In genomic region chrX:36807360-36808317, GRCm38 (mm10) we compare ENCODE assay signal across 8 mouse cellular contexts. TPM values are rescaled to one million over a fixed set of nuclear protein-coding genes. Genes with fewer than 3 reads are reported as not detected.
DNase-seq lines count a peak whose midpoint lies in the region; ATAC-seq and TF ChIP-seq lines count a peak whose summit lies in the region.

No protein-coding gene starts in this region.

- peak; percentile 96 for DNase-seq in 416B (ENCODE audit: low read depth)
- peak; percentile 64 to 77 for DNase-seq in adrenal gland, postnatal 4 days (ENCODE audit: low spot score in 2 of 2)
- DNase-seq in heart, adult 18-20 months = peak; percentile 88 to 93
- DNase-seq in kidney, adult 2 months = peak; percentile 94
- DNase-seq in midbrain, embryonic 14.5 days = peak; percentile 86
- peak; percentile 80 for DNase-seq in spleen, adult 12 weeks (ENCODE audit: low spot score)

- 29% methylated on average over 45 of the region's 45 CpGs for WGBS in embryonic facial prominence, embryonic 13.5 days
- under 1% methylated on average over 44 of the region's 45 CpGs for WGBS in kidney, adult 2 months
- WGBS in limb, embryonic 12.5 days = 17% methylated on average over 45 of the region's 45 CpGs
- 15% methylated on average over 45 of the region's 45 CpGs for WGBS in midbrain, embryonic 14.5 days

- H3K9ac ChIP-seq in embryonic facial prominence, embryonic 13.5 days = peak overlapping the region; percentile 61
- H3K9ac ChIP-seq in limb, embryonic 12.5 days (replicated peaks) = no peak overlapping the region; the same call in 1 of the 2 replicates
- H3K9ac ChIP-seq in midbrain, embryonic 14.5 days (replicated peaks; ENCODE audit: low read length) = peak overlapping the region; percentile 39; the same call in 1 of the 2 replicates

- peak overlapping the region; percentile 55 for H3K4me2 ChIP-seq in embryonic facial prominence, embryonic 13.5 days
- H3K4me2 ChIP-seq in limb, embryonic 12.5 days = peak overlapping the region; percentile 52
- peak overlapping the region; percentile 53 for H3K4me2 ChIP-seq in midbrain, embryonic 14.5 days (ENCODE audit: low read length)

- peak; percentile 82 for ATAC-seq in embryonic facial prominence, embryonic 13.5 days (ENCODE audit: insufficient number of reproducible peaks, insufficient read depth, low FRiP score, low TSS enrichment, low read depth)
- ATAC-seq in limb, embryonic 12.5 days (ENCODE audit: insufficient number of reproducible peaks, insufficient read depth, low FRiP score, low TSS enrichment, low read depth) = peak; percentile 84
- ATAC-seq in midbrain, embryonic 14.5 days (ENCODE audit: low FRiP score, low TSS enrichment) = peak; percentile 88

- no peaks in the 10 kb centered on the region for H3K27me3 ChIP-seq in embryonic facial prominence, embryonic 13.5 days
- H3K27me3 ChIP-seq in kidney, adult 2 months (replicated peaks; ENCODE audit: control insufficient read depth, insufficient read depth, low read length) = no peaks in the 10 kb centered on the region
- H3K27me3 ChIP-seq in limb, embryonic 12.5 days = no peaks in the 10 kb centered on the region
- no peaks in the 10 kb centered on the region for H3K27me3 ChIP-seq in midbrain, embryonic 14.5 days (ENCODE audit: control insufficient read depth, insufficient read depth, low read length)

- H3K27ac ChIP-seq in embryonic facial prominence, embryonic 13.5 days = peak overlapping the region; percentile 80
- peak overlapping the region; percentile 70 for H3K27ac ChIP-seq in kidney, adult 2 months (ENCODE audit: insufficient read depth, low read depth, low read length)
- H3K27ac ChIP-seq in limb, embryonic 12.5 days = peak overlapping the region; percentile 70; the same call in 1 of the 2 replicates
- peak overlapping the region; percentile 83 for H3K27ac ChIP-seq in midbrain, embryonic 14.5 days (replicated peaks; ENCODE audit: low read depth, low read length)

- peak overlapping the region; percentile 41 for H3K4me3 ChIP-seq in embryonic facial prominence, embryonic 13.5 days
- peak overlapping the region; percentile 25 for H3K4me3 ChIP-seq in kidney, adult 2 months (ENCODE audit: insufficient read depth, low read depth, low read length)
- H3K4me3 ChIP-seq in limb, embryonic 12.5 days (replicated peaks) = peak overlapping the region; percentile 33
- peak overlapping the region; percentile 37 for H3K4me3 ChIP-seq in midbrain, embryonic 14.5 days (replicated peaks; ENCODE audit: low read depth, low read length)

- H3K4me1 ChIP-seq in embryonic facial prominence, embryonic 13.5 days = no peaks in the 10 kb centered on the region; the same call in 1 of the 2 replicates
- no peaks in the 10 kb centered on the region; the same call in 1 of the 2 replicates for H3K4me1 ChIP-seq in kidney, adult 2 months (ENCODE audit: control insufficient read depth, insufficient read depth, low read length)
- H3K4me1 ChIP-seq in limb, embryonic 12.5 days (replicated peaks) = peaks cover 5% of the 10 kb centered on the region; the same call in 1 of the 2 replicates
- 0 out of 2 replicates have a peak, but pooled peaks cover 6% of the 10 kb centered on the region for H3K4me1 ChIP-seq in midbrain, embryonic 14.5 days (ENCODE audit: control insufficient read depth, insufficient read depth, low read length)

- peak; percentile 16 for TF ChIP-seq POLR2A in kidney, adult 2 months (IDR thresholded peaks at IDR 0.05; ENCODE audit: low read depth, low read length)

- no peaks in the 10 kb centered on the region for H3K36me3 ChIP-seq in embryonic facial prominence, embryonic 13.5 days
- H3K36me3 ChIP-seq in kidney, adult 2 months (ENCODE audit: control insufficient read depth, insufficient read depth, low read length) = no peaks in the 10 kb centered on the region
- H3K36me3 ChIP-seq in limb, embryonic 12.5 days = no peaks in the 10 kb centered on the region
- no peaks in the 10 kb centered on the region for H3K36me3 ChIP-seq in midbrain, embryonic 14.5 days (ENCODE audit: control insufficient read depth, insufficient read depth, low read length)

- TF ChIP-seq CTCF in kidney, adult 2 months (conservative IDR thresholded peaks at IDR 0.05; ENCODE audit: insufficient read depth, insufficient read length, low read depth, low read length) = peak; percentile 66

- no peaks in the 10 kb centered on the region for H3K9me3 ChIP-seq in embryonic facial prominence, embryonic 13.5 days
- H3K9me3 ChIP-seq in limb, embryonic 12.5 days = no peaks in the 10 kb centered on the region
- no peaks in the 10 kb centered on the region for H3K9me3 ChIP-seq in midbrain, embryonic 14.5 days (ENCODE audit: control insufficient read depth, low read length)

RNA-seq across cellular contexts. Expression of gene Slc25a5, which starts 12.2 kb away (rescaled TPM):
- 100 to 1,000 TPM; 427 to 429 TPM for total RNA-seq in adrenal gland, postnatal 4 days (2021)
- 481 and 518 TPM in 2 replicates for polyA plus RNA-seq in embryonic facial prominence, embryonic 13.5 days (2015; fragmentation: Nextera tagmentation; extraction: Ambion mirVana)
- total RNA-seq in heart, adult 18-20 months (2021) = 100 to 1,000 TPM; 369 to 422 TPM
- polyA plus RNA-seq in kidney, adult 2 months (2012; rRNA removed) = 1,901 and 2,104 TPM in 2 replicates
- polyA plus RNA-seq in limb, embryonic 12.5 days (2016; fragmentation: Nextera tagmentation; extraction: Ambion mirVana) = 417 and 433 TPM in 2 replicates
- polyA plus RNA-seq in midbrain, embryonic 14.5 days (2014; fragmentation: Nextera tagmentation; extraction: Ambion mirVana) = 552 and 571 TPM in 2 replicates

Comparison
In these comparisons a context has a peak if more than half of its experiments do, and no peak if none do; other contexts are left out.
1. Peak in every context shown above with its lines: DNase-seq, ATAC-seq, H3K4me3 ChIP-seq and H3K27ac ChIP-seq.